Mouse (Mus musculus): ENCODE measurements at regions not wholly inside any gene's neighbourhood (a gene's known extent, or its start where the extent isn't known, plus 50 kb on each side); places are given as distances from the start of the nearest gene placed in this dataset.

- TF ChIP-seq MYB (IDR thresholded peaks at IDR 0.05; ENCODE audit: low read depth, low read length) (no peak), JUND (IDR thresholded peaks at IDR 0.05; ENCODE audit: low read depth, low read length) (no peak), TAL1 (IDR thresholded peaks at IDR 0.05; ENCODE audit: low read length) (no peak), MEF2A (IDR thresholded peaks at IDR 0.05; ENCODE audit: extremely low read depth, insufficient replicate concordance, low read depth, low read length, poor library complexity, severe bottlenecking) (no peak), SIN3A (IDR thresholded peaks at IDR 0.05; ENCODE audit: low read length) (no peak), CHD1 (IDR thresholded peaks at IDR 0.05; ENCODE audit: low read depth, low read length) (no peak), HCFC1 (IDR thresholded peaks at IDR 0.05; ENCODE audit: low read depth, low read length) (no peak), GABPA (IDR thresholded peaks at IDR 0.05; ENCODE audit: low read depth, low read length) (no peak), ZNF384 (IDR thresholded peaks at IDR 0.05; ENCODE audit: low read depth, low read length) (no peak), MAFK (IDR thresholded peaks at IDR 0.05; ENCODE audit: borderline replicate concordance, low read depth, low read length) (no peak), ZMIZ1 (IDR thresholded peaks at IDR 0.05; ENCODE audit: low read depth, low read length) (no peak), ELF1 (IDR thresholded peaks at IDR 0.05; ENCODE audit: low read depth, low read length) (no peak), CHD2 (IDR thresholded peaks at IDR 0.05; ENCODE audit: low read length) (no peak)
- Histone ChIP-seq H3K4me1 (ENCODE audit: control insufficient read depth in 1 of 2, insufficient read depth in 2 of 2, low read length in 2 of 2) (no peaks in the 10 kb centered on the region), H3K9ac (ENCODE audit: control insufficient read depth, low read depth, low read length, poor library complexity, severe bottlenecking) (no peak overlapping the region), H3K4me3 (ENCODE audit: control insufficient read depth in 1 of 2, insufficient read depth in 1 of 2, low read depth in 2 of 2, low read length in 2 of 2) (no peak overlapping the region), H3K36me3 (ENCODE audit: control insufficient read depth in 1 of 2, insufficient read depth in 2 of 2, low read length in 2 of 2) (no peaks in the 10 kb centered on the region), H3K27me3 (ENCODE audit: control insufficient read depth in 1 of 2, insufficient read depth in 2 of 2, low read length in 2 of 2) (peaks cover 18% of the 10 kb centered on the region in 2 experiments), H3K27ac (ENCODE audit: control insufficient read depth, low read depth, low read length) (no peak overlapping the region), H3K9me3 (replicated peaks; ENCODE audit: insufficient read depth, low read length) (no peaks in the 10 kb centered on the region), H3K79me2 (ENCODE audit: control insufficient read depth, insufficient read depth, low read length, poor library complexity) (no peaks in the 10 kb centered on the region)
- DNase-seq (ENCODE audit: low read depth, low spot score): no peak
Observed at GRCm38 (mm10) chr14:114960273-114960672, 131.7 kb upstream of the Gpc5 start.

DNA sequence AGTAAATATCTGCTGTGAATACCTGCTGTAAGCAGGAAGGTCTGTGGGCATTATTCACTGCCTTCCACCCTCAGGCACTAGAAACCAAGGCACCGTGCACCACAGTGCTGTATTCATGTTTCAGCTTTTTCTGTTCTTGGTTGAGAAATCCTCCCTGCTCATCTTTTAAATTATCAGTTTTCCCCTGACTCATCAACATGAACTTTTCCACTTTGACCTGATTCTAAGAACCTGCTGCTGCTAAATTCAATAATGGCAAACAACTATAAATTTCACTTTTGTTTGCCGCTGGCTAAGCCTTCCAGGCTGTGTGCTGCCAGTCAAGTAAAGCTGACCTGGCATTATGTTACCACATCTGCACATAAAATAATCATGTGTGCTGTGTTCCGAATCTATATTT, 126.1 kb upstream of the Gpc5 start:
- no peak overlapping the region for H3K9ac ChIP-seq (ENCODE audit: control insufficient read depth, low read depth, low read length, poor library complexity, severe bottlenecking)
- H3K9me3 ChIP-seq (replicated peaks; ENCODE audit: insufficient read depth, low read length): no peaks in the 10 kb centered on the region
- no peak overlapping the region for H3K4me3 ChIP-seq (ENCODE audit: control insufficient read depth in 1 of 2, insufficient read depth in 1 of 2, low read depth in 2 of 2, low read length in 2 of 2)
- H3K79me2 ChIP-seq (ENCODE audit: control insufficient read depth, insufficient read depth, low read length, poor library complexity): no peaks in the 10 kb centered on the region
- DNase-seq (ENCODE audit: low read depth, low spot score): no peak
- H3K4me1 ChIP-seq (ENCODE audit: control insufficient read depth in 1 of 2, insufficient read depth in 2 of 2, low read length in 2 of 2): no peaks in the 10 kb centered on the region
- TF ChIP-seq ETS1 (IDR thresholded peaks at IDR 0.05; ENCODE audit: low read depth, low read length) (no peak), USF2 (IDR thresholded peaks at IDR 0.05; ENCODE audit: borderline replicate concordance in 1 of 2, insufficient read depth in 1 of 2, low read depth in 1 of 2, low read length in 2 of 2) (no peak), ZMIZ1 (IDR thresholded peaks at IDR 0.05; ENCODE audit: low read depth, low read length) (no peak), NELFE (IDR thresholded peaks at IDR 0.05; ENCODE audit: low read depth, low read length) (no peak), CHD1 (IDR thresholded peaks at IDR 0.05; ENCODE audit: low read depth, low read length) (no peak), CHD2 (IDR thresholded peaks at IDR 0.05; ENCODE audit: low read length) (no peak), MXI1 (IDR thresholded peaks at IDR 0.05; ENCODE audit: low read depth, low read length) (no peak), EP300 (IDR thresholded peaks at IDR 0.05; ENCODE audit: low read depth in 1 of 2, low read length in 2 of 2) (no peak), RCOR1 (IDR thresholded peaks at IDR 0.05; ENCODE audit: low read depth, low read length) (no peak), MYC (IDR thresholded peaks at IDR 0.05; ENCODE audit: low read depth, low read length) (no peak), KAT2A (conservative IDR thresholded peaks at IDR 0.05; ENCODE audit: low read depth, low read length) (no peak), GATA1 (IDR thresholded peaks at IDR 0.05; ENCODE audit: low read depth, low read length) (no peak), POLR2A (IDR thresholded peaks at IDR 0.05; ENCODE audit: control insufficient read depth in 1 of 2, insufficient read depth in 1 of 2, low read depth in 1 of 2, low read length in 2 of 2, poor library complexity in 1 of 2) (no peak), BHLHE40 (IDR thresholded peaks at IDR 0.05; ENCODE audit: borderline replicate concordance, low read depth, low read length) (no peak)
- peaks cover 6 to 7% of the 10 kb centered on the region in 2 experiments for H3K27me3 ChIP-seq (ENCODE audit: control insufficient read depth in 1 of 2, insufficient read depth in 2 of 2, low read length in 2 of 2)
- H3K27ac ChIP-seq (ENCODE audit: control insufficient read depth, low read depth, low read length): no peak overlapping the region
- no peaks in the 10 kb centered on the region for H3K36me3 ChIP-seq (ENCODE audit: control insufficient read depth in 1 of 2, insufficient read depth in 2 of 2, low read length in 2 of 2)
